Mouse (Mus musculus) kidney, postnatal 36 days (tissue): ENCODE results near the gene Slc12a1.
A peak's percentile ranks its signal among the peaks of the same experiment; 100 is the strongest.
"Not testable (repeated sequence)": the region's sequence is repeated elsewhere in the genome, so short reads cannot be mapped to it uniquely, and the experiment has no call there.

ENCODE experiments used
- DNase-seq, 2 experiments: peaks; one replicate each; pipeline ENCODE4 v3.0.0; 2021 to 2022; ENCODE audit warnings: mixed read lengths in 2 of 2

The Slc12a1 gene

DNA sequence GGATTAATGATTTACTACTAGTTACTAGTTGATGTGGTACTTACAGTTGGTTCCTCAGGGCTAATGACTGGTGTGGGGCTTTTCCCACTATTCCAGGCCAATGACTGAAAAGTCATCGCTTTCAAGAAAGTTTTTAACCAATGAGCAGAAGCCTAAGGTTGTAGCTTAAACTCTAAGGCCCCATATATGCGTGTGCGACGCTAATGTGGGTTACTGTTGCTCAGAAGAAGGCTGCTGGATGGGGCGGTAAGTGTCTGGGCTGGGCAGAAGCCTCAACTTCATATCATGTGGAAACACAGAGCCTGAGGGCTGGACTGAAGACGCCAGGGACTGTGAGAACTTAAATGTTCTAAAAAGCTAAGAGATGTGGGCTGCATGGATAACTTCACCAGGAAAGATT is at the start of gene Slc12a1:
TSS of gene Slc12a1 (plus strand) at position 118 of the 400 bp plus-strand sequence.
- DNase-seq, result peak; percentile 28 to 45

DNA sequence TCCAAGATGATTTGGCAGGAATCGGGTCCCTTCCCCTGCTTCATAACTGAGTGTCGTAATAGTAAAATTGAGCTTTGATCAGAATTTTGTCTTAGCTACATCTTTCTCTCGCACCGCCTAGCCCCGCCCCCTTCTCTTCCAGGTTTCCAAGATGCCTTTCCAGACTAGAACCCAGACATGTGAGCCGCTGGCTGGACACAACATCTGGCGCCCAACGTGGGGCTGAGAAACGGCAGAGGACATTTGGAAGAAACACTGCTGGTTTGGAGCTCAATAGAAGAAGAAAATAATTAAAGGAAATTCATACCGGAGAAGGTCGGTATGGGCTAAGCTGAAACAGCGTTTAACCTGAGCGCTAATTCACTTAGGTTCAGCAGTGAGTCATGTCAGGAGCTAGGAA is 47.8 kb upstream of the Slc12a1 start:
- DNase-seq, result not testable (repeated sequence)

DNA sequence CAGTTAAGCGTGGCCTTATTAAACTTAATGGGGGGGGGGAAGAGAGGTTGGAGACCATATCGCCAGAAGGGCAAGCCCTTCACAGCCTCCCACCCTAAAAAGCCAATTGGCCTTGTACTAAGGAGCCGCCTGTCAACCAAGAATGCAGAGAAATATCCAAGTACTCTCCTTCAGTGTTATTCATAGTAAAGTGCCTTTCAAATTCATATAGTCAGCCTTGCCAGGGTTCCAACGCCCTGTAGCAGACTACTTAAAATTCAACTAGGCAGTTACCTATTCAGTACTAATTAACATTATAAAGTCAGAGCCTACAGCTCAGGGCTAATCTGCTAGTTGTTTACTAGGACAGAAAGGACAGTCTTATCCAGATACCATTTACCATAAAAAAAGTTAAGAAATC is 45.8 kb upstream of the Slc12a1 start:
- DNase-seq, result peak; percentile 13 to 24

DNA sequence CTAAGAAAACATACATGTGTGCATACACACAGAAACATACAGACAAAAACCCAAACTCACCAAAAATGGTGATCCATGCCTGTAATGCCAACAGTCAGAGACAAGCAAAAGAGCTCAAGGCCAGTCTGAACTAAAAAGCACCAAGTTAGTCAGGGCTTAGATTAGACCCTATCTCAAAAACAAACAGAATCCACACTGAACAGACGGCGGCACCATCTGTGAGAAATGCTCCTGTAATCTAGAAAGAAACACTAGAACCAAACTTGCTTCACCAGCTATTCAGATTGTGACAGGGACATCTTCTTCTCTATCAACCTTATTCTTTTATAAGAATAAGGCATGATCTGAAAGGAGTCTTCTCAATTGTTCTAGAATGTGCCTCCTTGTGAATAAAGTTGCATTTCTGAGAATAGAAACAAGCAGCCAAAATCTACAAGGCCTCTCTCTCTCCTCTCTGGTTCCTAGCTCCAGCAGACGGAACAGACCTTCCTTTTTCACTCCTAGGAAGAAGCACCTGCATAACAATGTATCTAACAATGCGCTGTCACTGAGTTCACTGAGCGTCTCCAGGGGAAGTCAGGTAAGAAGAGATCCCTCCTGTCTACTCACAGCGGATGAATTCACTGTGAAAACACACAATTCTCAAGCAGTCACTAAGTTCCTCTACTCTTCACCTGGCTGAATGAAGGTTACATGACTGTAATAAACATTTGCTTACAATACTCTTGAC is 32.8 kb upstream of the Slc12a1 start:
- no peak for DNase-seq

DNA sequence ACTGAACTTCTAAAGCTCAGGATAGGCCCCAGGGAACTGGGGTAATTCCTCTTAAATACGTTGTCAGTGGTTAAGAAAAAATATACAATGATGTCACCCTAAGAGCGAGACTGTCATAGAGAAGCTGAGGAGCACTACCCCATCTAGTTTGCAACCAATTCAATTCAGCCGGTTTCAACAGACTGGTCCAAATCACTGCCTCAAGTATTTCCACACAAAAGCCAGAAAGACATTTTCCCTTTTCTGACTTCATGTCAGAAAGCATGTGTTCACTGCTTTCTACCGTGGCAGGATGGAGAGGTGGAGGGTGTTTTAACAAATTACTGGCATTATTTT is 30.0 kb upstream of the Slc12a1 start:
- no peak for DNase-seq

DNA sequence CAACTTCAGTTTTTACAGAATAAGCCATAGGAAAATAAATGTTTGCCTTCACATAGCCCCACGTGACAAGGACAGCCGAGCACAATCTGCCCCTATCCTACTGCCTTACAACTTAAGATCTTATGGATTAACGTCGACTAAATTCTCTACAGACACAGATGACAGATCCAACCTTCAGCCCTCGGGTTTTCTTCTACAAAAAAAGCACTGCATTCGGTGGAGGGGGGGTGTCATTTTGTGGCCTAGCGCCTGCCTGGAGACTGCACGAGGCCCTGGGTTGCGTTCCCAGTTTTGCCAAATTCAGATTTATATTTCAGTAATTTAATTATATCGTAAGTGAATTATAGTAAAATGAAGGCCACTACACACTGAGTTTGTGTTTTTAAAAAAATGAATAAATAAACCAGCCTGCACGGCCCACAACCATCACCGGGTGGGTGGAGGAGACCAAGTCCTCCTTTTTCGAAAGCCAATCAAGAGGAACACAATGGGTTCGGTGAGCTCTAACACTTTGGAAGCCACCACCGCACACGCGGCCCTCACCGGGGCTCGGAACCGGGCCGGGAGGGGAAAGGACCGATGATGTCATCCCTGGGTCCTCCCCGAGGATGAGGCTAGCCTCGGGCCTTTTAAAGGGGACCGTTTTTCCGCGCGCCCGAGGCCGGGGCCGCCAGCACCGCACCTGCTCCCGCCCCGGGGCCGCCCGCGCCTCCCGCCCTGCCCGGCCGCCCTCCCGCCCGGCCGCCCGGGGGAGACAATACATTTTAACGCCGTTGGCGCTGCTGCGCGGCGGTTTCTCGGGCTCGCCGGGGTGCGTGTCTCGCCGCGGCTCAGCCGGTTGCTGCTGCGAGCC is 29.5 kb upstream of the Slc12a1 start:
- peak; percentile 35 to 63 for DNase-seq

DNA sequence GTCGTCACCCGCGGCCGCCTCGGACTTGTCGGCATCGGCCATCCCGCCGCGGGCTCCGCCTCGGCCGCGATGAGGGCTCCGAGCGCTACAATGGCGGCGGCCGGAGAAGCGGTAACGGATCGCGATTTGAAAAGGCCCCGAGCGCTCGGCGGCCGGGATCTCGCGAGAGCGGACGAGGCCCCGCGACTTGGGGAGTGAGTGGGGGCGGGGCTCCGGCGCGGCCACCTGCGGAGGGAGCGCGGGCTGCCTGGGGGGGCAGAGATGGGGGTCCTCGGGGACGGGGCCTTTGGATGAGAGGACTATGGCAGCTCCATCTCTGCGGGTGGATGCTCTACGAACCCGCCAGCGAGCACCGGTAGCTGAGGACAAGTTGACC is 28.8 kb upstream of the Slc12a1 start, which contains the start of gene Myef2:
TSS of gene Myef2 (minus strand) at position 185 of the 376 bp plus-strand sequence.
- peak; percentile 65 to 91 for DNase-seq

DNA sequence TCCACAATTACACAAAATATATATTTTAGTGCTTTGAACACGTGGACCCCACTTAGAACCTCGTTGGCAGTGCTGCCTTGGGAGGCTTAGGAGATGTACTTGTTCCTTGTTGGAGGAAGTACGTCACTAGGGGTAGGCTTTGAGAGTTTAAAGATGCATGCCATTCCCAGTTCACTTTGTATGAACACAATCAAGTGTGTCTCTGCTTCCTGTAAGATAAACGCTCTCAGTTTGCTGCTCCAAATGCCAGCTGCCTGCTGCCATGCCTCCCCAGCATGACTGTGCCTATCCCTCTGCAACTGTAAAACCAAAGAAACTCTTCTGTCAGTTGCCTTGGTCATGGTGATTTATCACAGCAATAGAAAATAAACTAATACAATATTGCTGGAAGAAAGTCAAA is 26.5 kb upstream of the Slc12a1 start:
- no peak for DNase-seq

DNA sequence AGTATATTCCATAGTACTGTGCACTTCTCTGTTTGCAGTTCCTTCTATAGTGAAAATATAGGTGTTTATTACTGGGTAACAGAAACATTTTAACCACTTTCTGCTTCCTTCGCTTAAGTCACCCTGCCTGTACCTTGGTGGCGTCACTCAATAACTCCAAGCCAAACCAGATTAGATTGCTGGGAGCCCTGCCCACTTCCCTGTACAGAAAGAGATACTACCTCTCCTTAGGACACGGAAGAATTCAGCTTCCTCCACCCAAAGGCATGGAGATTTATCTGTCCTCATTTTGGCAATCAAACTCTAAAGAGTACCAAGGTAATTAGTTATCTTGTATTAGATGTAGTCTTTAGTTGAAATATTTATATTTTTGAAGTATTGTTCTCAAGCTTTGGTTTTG is 25.5 kb upstream of the Slc12a1 start:
- no peak for DNase-seq

DNA sequence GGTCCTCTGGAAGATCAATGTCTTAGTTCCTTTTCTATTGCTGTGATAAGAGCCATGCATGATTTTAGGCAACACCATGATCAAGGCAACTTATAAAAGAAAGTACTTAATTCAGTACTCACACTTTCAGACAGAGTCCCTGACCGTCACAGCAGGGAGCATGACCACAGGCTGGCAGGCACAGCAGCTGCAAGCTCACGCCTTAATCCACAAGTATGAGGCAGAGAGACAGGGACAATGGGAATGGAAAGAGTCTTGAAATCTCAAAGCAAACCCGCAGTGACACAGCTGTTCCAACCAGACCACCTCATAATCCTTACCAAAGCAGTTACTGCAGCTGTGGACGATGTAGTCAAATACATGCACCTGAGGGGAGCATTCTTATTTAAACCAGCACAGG is 18.2 kb upstream of the Slc12a1 start:
- DNase-seq, result no peak

DNA sequence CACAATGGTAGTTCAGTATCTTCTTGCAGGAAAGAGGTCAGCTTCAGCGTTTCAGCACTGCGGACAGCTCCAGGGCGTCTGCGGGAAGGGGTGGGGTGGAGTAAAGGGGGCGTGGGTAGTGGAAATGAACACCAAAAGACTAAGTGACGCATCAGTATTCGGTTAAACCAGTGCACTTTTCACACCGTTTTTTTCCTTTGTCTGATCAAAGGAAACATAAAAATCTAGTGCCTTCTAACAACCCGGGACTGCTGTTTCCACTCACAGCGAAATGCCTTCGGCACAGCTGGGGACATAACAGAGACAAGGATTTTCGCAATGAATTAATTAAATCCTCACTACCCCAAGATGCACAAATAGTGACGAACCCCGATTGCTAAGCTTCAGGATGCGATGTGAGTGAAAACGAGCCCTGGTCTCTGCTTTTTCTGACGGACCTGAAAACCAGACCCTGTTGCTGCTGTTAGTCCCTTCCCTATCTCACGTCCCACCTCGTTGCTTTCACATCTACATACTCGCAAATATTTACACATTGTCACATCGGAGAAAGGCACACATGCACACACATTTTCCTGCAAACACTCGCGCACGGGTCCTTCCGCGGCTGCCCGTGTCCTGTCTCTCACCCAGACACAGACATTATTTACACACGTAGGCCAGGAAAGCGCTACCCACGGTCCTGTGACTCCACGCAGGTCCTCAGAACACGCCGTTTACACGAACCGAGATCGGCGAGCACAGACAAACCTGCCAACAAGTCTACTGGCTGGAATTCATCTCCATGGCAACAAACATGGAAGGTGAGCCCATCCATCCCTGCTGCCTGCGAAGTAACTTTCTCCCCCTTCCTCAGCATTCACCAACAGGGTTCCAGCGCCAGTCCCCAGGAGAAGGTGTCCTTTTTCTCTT is 16.1 kb upstream of the Slc12a1 start, which contains the start of gene Ctxn2:
TSS of gene Ctxn2 (plus strand) at position 790 of the 909 bp plus-strand sequence.
- peak; percentile 47 to 87 for DNase-seq

DNA sequence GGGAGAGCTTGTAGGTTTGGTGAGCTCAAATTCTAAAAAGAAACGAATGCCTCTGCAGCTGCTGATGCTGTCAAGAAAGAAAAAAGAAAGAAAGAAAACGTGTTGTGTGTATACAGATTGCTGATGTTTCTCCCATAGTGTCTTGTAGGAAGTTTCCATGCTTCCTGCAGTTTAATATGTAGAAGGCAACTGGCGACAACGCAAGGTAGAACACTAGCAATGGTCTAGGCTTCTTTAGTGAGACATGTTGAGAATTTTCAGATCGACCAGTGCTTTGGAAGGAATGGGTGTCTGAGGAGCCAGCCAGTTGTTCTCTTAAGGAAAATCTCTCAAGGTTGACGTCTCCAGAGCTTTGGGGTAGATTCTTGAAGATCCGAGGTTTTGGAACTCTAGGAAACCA is 15.5 kb upstream of the Slc12a1 start:
- no peak for DNase-seq

DNA sequence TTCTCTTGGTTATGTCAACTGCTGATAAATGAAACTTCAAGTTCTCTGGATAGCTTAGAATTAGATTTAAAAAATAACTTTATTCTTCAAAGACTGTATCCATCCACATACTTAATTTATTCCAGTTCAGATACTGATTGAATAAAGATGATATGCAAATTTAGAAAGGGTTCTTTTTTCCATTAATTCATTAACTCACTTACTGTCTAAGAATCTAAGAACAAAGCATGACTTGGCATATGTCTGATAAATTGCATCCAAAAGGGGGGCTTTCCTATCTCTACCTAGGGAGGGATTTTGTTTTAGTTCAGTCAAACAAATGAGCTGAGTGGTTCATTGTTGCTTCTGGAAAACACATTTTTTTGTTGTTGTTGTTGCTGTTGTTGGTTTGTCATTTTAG is 10.0 kb upstream of the Slc12a1 start:
- DNase-seq, result no peak

DNA sequence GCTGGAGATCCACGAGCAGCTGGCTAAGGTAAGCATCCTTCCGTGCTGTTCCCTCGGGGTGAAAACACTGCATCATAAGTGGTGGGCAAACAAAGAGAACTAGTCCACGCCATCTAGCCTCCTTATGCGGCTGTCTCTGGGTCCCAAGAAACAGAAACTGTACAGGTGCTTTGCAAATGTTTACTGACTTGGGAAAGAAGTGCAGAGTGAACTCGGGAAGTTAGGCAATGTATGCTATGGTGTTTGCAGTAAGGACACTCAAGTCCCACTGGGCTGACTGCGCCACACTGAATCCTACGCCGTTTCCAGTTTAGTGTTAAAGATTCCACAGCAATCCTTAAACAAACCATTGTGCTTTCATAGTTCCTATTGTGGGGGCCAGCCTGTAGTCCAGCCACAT is 2.0 kb downstream of the Slc12a1 start:
- DNase-seq, result no peak

DNA sequence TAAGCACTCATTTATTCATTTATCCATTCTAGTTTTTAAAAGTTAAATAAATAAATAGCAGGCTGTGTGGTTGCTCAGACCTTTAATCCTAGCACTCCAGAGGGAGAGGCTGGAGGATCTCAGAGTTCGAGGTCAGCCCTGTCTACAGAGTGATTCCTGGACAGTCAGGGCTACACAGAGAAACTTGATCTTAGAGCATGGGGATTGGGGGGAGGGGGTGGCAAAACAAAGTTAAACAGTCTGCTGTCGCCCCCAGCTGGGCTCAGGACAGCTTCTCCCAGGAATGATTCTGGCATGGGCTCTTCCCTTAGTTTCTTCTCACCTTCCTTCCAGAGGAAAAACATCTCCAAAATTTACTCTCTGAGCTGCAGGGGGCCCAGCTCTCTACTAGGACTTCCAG is 3.2 kb downstream of the Slc12a1 start:
- DNase-seq, result no peak

DNA sequence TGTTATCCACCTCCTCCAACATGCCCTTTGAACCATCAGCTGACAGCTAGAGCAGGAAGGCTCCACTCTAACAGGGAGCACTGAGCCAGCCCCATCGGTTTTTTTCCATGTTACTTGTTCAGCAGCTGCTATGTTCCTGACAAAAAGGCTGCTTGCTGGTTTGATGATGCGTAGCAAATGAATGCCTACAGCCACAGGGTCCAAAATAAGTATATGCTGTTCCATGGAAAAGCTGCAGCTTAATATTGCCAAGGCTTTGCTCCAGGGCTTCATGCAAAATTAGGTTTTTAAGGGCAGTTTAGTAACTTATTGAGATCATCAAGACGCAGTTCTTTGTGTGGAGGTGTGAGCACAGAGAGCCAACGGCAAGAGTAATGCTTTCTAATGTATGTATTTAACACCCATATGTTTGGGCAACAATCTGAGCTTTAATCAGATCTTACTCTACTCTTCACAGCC is 9.7 kb downstream of the Slc12a1 start:
- DNase-seq, result peak; percentile 53 to 54

DNA sequence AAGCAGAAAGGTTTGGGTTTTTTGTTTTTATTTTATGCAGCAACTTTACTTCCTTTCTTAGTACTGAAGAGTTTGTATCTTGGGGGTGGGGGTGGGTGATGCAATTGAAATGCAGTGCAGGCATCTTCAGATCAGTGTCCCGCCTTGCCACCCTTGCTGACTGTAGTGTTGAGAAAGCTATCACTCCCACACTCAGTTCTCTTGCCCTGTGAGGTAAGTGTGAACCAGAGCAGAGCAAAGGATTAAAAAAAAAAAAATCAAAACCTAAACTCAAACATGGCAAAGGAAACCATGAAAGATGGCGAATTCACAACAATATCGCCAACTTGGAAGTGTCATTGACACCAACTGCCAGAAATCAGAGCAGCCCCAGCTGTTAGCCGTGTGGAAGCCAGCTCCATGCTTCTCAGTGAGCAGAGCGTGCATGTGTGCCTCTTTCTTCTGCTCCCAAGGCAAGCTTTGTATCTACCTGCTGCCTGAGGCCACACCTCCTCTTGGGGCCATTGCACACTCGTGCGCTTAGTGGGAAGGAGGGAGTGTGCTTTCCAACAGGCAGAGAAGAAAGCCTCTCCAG is 26.0 kb downstream of the Slc12a1 start:
- DNase-seq, result no peak

DNA sequence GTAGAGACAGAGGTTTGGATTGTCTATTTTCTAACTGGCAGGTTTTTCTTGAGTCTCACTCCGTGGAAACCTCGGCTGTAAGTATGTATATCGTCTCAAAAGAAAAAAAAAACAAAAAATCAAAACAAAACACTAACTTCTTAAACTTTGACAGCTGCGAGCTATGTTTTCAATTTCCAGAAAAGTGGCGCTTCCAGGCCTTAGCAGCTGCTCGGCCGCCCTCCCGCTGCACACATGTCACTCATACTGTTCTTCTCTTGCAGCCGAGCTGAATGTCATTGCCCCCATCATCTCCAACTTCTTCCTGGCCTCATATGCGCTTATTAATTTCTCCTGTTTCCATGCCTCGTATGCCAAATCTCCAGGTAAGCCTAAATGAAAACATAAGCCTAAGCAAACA is 35.6 kb downstream of the Slc12a1 start:
- DNase-seq, result no peak

DNA sequence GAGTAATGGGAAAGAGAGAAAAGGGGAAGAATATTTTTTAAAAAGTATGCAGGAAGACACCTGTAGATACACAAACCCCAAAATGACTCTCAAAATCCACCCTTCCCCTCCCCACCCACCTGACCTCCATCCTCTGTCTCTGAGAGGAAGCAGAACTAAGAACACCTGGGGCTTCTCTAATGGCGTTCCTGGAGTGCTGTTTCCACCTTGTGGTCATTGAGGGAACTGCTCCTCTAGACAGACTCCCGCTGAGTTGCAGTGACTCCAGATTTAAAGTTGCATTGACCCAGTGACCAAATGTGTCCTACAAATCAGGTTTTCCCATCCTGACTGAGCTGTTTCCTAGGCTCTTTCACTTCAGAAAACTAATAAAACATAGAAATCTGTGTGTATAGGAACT is 36.9 kb downstream of the Slc12a1 start:
- peak; percentile 52 to 76 for DNase-seq

DNA sequence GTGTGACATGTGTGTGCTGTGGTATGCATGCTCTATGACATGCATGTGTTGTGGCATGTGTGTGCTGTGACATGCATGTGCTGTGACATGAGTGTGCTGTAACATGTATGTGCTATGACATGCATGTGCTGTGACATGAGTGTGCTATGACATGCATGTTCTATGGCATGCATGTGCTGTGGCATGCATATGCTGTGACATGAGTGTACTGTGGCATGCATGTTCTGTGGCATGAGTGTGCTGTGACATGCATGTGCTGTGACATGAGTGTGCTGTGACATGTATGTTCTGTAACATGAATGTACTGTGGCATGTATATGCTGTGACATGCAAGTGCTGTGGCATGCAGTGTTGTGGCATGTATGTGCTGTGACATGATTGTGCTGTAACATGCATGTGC is 40.6 kb downstream of the Slc12a1 start:
- DNase-seq, result no peak

DNA sequence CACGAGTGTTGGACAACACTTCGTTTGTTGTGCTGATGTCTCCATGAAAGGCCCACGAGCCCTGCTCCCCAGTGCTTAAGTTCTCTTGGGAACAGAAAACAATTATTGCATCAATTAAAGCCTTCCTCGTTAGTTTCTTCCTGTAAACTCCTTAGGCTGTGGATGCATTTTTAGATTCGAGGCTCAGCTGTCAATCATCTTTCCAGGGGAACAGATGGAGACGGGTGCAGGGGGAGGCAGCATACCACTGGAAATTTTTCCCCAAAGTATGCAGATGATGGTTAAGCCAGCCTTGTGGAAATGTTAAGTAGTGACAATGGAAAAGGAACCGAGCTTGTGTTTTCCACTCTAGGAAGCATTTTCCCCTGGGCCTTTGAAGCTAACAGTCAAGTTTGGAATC is 44.5 kb downstream of the Slc12a1 start:
- DNase-seq, result no peak

DNA sequence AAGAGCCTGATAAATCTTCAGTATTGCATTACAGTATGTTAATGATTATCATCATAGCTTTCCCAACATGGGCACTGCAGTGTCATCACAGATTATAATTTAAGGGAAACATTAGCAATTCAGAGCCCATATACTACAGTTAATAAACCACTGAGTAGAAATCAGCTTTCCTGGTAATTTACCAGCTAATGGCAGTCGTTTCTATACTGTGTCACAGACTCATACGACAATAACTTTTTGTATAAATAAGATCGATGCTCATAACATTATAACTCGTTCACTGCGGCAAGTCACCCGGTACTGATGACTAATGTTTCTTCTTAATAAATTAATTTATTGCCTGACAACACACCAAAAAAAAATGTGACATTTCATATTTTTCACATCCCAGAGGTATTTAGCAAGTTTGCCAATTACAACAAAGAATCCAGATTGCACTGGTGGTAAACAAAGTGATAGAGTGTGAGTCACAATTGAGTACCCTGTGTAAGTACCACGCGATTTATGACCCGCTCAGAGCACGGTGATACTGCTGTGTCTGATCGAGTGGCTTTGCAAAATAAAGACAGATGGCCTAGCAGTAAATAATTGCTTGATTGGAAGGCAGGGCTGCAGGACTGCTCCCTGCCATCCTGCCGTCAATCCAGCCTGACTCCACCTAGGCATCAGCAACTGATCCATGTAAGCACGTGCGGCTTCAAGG is 56.7 kb downstream of the Slc12a1 start:
- no peak for DNase-seq
